Comparison of ENCODE assay signal across 20 mouse cellular contexts in genomic region chr6:34628131-34628530, GRCm38 (mm10). TPM values are rescaled to one million over a fixed set of nuclear protein-coding genes. Genes with fewer than 3 reads are reported as not detected.
DNase-seq lines count a peak whose midpoint lies in the region; ATAC-seq and TF ChIP-seq lines count a peak whose summit lies in the region.
"Had no signal": no experiment of that assay in that cellular context is flagged by ENCODE, and none has a peak within 500 bp of the region (broad histone marks: within the 10 kb centered on the region; RNA-seq: fewer than 3 reads in every experiment).

No protein-coding gene starts in this region.

- peaks cover 62% of the 10 kb centered on the region for H3K79me3 ChIP-seq in C2C12 (ENCODE audit: low read depth)

- no peaks in the 10 kb centered on the region for H3K4me1 ChIP-seq in limb, embryonic 11.5 days (ENCODE audit: control insufficient read depth, insufficient read depth, low read length)
- H3K4me1 ChIP-seq in limb, embryonic 10.5 days, result no peaks in the 10 kb centered on the region

- H3K4me3 ChIP-seq in limb, embryonic 11.5 days (ENCODE audit: low read depth, low read length), result no peak overlapping the region
- no peak overlapping the region for H3K4me3 ChIP-seq in limb, embryonic 10.5 days
- no peak overlapping the region for H3K4me3 ChIP-seq in C2C12 (ENCODE audit: insufficient read depth, poor library complexity, severe bottlenecking)
- H3K4me3 ChIP-seq: embryonic facial prominence, embryonic 13.5 days; forebrain, embryonic 10.5 days; heart, adult 2 months; heart, embryonic 12.5 days had no signal

- no peaks in the 10 kb centered on the region for H3K36me3 ChIP-seq in limb, embryonic 11.5 days (ENCODE audit: control insufficient read depth, insufficient read depth, low read length)
- H3K36me3 ChIP-seq in limb, embryonic 10.5 days, result no peaks in the 10 kb centered on the region
- peaks cover 6% of the 10 kb centered on the region for H3K36me3 ChIP-seq in C2C12 (ENCODE audit: control insufficient read depth, insufficient read depth)
- H3K36me3 ChIP-seq: embryonic facial prominence, embryonic 13.5 days; forebrain, embryonic 10.5 days; heart, embryonic 12.5 days had no signal

- peaks cover 97% of the 10 kb centered on the region for H3K79me2 ChIP-seq in C2C12 (ENCODE audit: control insufficient read depth, insufficient read depth)

- no peak overlapping the region for H3ac ChIP-seq in C2C12 (ENCODE audit: control insufficient read depth, insufficient read length, low read depth)

- peak; percentile 9 for DNase-seq in limb, embryonic 11.5 days (ENCODE audit: low spot score)
- DNase-seq in limb, embryonic 10.5 days (ENCODE audit: low spot score), result no peak
- peak; percentile 65 for DNase-seq in fat pad, adult 2 months (ENCODE audit: extremely low read depth, low read depth, low spot score)
- no peak for DNase-seq in frontal cortex, adult 2 months (ENCODE audit: extremely low spot score in 1 of 2, low spot score in 1 of 2)
- DNase-seq in adrenal gland, adult 18-20 months (ENCODE audit: low spot score in 2 of 2), result no peak
- DNase-seq: adrenal gland, postnatal 10 days; cerebellum, adult 11-12 months; cerebellum, adult 9-11 months; cerebellum, postnatal 36 days; gastrocnemius, postnatal 36 days; heart, adult 2 months; heart, postnatal 4 days; kidney, adult 8-10 months had no signal

- no peaks in the 10 kb centered on the region for H3K27me3 ChIP-seq in limb, embryonic 11.5 days (ENCODE audit: control insufficient read depth, insufficient read depth, low read length)
- H3K27me3 ChIP-seq in limb, embryonic 10.5 days (ENCODE audit: low read depth, poor library complexity, severe bottlenecking), result no peaks in the 10 kb centered on the region
- no peaks in the 10 kb centered on the region for H3K27me3 ChIP-seq in C2C12 (ENCODE audit: control insufficient read depth, insufficient read depth, insufficient read length)
- H3K27me3 ChIP-seq: embryonic facial prominence, embryonic 13.5 days; heart, embryonic 12.5 days had no signal

- WGBS in limb, embryonic 11.5 days, result 74% methylated on average over 1 of the region's 1 CpGs
- 73% methylated on average over 1 of the region's 1 CpGs for WGBS in limb, embryonic 10.5 days

- no peak for ATAC-seq in limb, embryonic 11.5 days (ENCODE audit: insufficient number of reproducible peaks, low FRiP score, low TSS enrichment, low read depth)
- ATAC-seq: forebrain, embryonic 14.5 days; intestine, postnatal 0 days had no signal

- H3K27ac ChIP-seq in limb, embryonic 11.5 days (replicated peaks; ENCODE audit: low read depth, low read length), result no peak overlapping the region
- no peak overlapping the region for H3K27ac ChIP-seq in limb, embryonic 10.5 days
- H3K27ac ChIP-seq: embryonic facial prominence, embryonic 13.5 days; forebrain, embryonic 10.5 days; heart, adult 2 months; hindbrain, embryonic 14.5 days had no signal

- H3K9ac ChIP-seq in limb, embryonic 11.5 days (ENCODE audit: low read length), result no peak overlapping the region
- H3K9ac ChIP-seq: embryonic facial prominence, embryonic 13.5 days; heart, embryonic 12.5 days; hindbrain, embryonic 14.5 days had no signal

- TF ChIP-seq CTCF in C2C12 (IDR thresholded peaks at IDR 0.05; ENCODE audit: control insufficient read depth, insufficient read depth, insufficient read length), result no peak

- no peaks in the 10 kb centered on the region for H3K9me3 ChIP-seq in limb, embryonic 11.5 days (ENCODE audit: control insufficient read depth, low read length)
- H3K9me3 ChIP-seq in limb, embryonic 10.5 days (replicated peaks), result no peaks in the 10 kb centered on the region
- H3K9me3 ChIP-seq: embryonic facial prominence, embryonic 13.5 days; forebrain, embryonic 10.5 days; heart, embryonic 12.5 days had no signal

- no peak overlapping the region for H3K4me2 ChIP-seq in limb, embryonic 11.5 days (ENCODE audit: low read depth, severe bottlenecking)
- H3K4me2 ChIP-seq: embryonic facial prominence, embryonic 13.5 days; heart, embryonic 12.5 days; hindbrain, embryonic 14.5 days had no signal

TF ChIP-seq in C2C12, 6 proteins besides CTCF, POLR2A, EP300 and RAD21:
- TF ChIP-seq MYOD1 (IDR thresholded peaks at IDR 0.05; ENCODE audit: control insufficient read depth, insufficient read length, low read depth), result peak; percentile 9
- TF ChIP-seq USF1 (IDR thresholded peaks at IDR 0.05; ENCODE audit: low read depth), result no peak
- no peak for TF ChIP-seq MAX (IDR thresholded peaks at IDR 0.05)
- no peak for TF ChIP-seq MYOG (IDR thresholded peaks at IDR 0.05; ENCODE audit: control insufficient read depth, extremely low read depth, insufficient read length)
- peak; percentile 13 for TF ChIP-seq CEBPB (IDR thresholded peaks at IDR 0.05; ENCODE audit: low read depth)
- TF ChIP-seq FOSL1 (IDR thresholded peaks at IDR 0.05; ENCODE audit: insufficient read depth, low read length, poor library complexity, severe bottlenecking), result no peak

RNA-seq across cellular contexts. Expression of gene Cald1, which starts 29.8 kb away (rescaled TPM):
- polyA plus RNA-seq in limb, embryonic 11.5 days (2014; fragmentation: Nextera tagmentation; extraction: Ambion mirVana), result 155 and 167 TPM in 2 replicates
- 89.4 and 131 TPM in 2 replicates for polyA plus RNA-seq in limb, embryonic 10.5 days (2016; fragmentation: Nextera tagmentation; extraction: Ambion mirVana)
- 180 TPM for polyA plus RNA-seq in C2C12 (2012; fragmentation: generic; extraction: Trizol)
- polyA plus RNA-seq in frontal cortex, adult 2 months (2012; rRNA removed), result 21.9 and 31.0 TPM in 2 replicates
- 10 to 100 TPM; 63.8 to 89.6 TPM for total RNA-seq in adrenal gland, adult 18-20 months (2021)

Comparison
In these comparisons a context has a peak if more than half of its experiments do, and no peak if none do; other contexts are left out.
1. DNase-seq: peak in limb, embryonic 11.5 days (single experiment) and fat pad, adult 2 months (single experiment); none in limb, embryonic 10.5 days (single experiment), frontal cortex, adult 2 months (0 of 2) and adrenal gland, adult 18-20 months (0 of 2).